ENCODE assay signal across 18 mouse cellular contexts in the genomic region with DNA sequence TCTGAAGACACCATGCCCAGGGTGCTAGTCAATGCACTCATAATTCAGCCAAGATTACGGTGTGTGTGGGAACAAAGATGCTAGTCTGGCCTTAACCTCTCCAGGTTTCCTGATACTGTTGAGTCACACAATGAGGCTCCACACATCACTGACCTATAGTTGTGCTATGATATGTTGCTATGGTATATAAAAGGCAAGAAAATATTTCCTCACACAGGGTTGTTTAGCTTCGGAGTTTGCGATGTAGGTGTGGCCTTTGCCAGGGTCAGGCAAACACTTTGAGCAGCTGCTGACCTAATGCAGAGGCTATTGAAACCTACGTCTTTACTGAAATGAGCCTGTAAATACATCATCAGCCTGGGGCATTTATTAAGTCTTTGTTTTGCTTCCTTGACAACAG.
DNase-seq lines count a peak whose midpoint lies in the region; ATAC-seq and TF ChIP-seq lines count a peak whose summit lies in the region.
"Had no signal": no experiment of that assay in that cellular context is flagged by ENCODE, and none has a peak within 500 bp of the region (broad histone marks: within the 10 kb centered on the region; RNA-seq: fewer than 3 reads in every experiment).

No protein-coding gene starts in this region.

- peak; percentile 38 for DNase-seq in intestine, embryonic 14.5 days (ENCODE audit: low spot score)
- peak; percentile 53 for DNase-seq in stomach, postnatal 0 days (ENCODE audit: low spot score)
- no peak for DNase-seq in cerebellum, postnatal 4 days (ENCODE audit: low spot score in 2 of 2)
- DNase-seq: adrenal gland, adult 2 months; adrenal gland, postnatal 10 days; adrenal gland, postnatal 25 days; cerebellum, adult 11 months; cerebellum, adult 18-20 months; cerebellum, adult 8-10 months; cerebellum, adult 9-11 months; cerebellum, postnatal 36 days had no signal

- no peak for TF ChIP-seq EP300 in stomach, postnatal 0 days (optimal IDR thresholded peaks at IDR 0.05)

- H3K36me3 ChIP-seq in intestine, embryonic 14.5 days (ENCODE audit: control insufficient read depth, insufficient read depth, low read length), result no peaks in the 10 kb centered on the region
- H3K36me3 ChIP-seq in intestine, embryonic 16.5 days (ENCODE audit: control insufficient read depth, insufficient read depth, low read length), result no peaks in the 10 kb centered on the region
- H3K36me3 ChIP-seq in midbrain, embryonic 12.5 days, result no peaks in the 10 kb centered on the region
- no peaks in the 10 kb centered on the region for H3K36me3 ChIP-seq in midbrain, embryonic 16.5 days (ENCODE audit: control insufficient read depth, insufficient read depth, low read length)
- H3K36me3 ChIP-seq in stomach, postnatal 0 days (ENCODE audit: control insufficient read depth, insufficient read depth, low read length), result no peaks in the 10 kb centered on the region
- H3K36me3 ChIP-seq: embryonic facial prominence, embryonic 12.5 days; forebrain, embryonic 15.5 days had no signal

- no peak overlapping the region for H3K4me2 ChIP-seq in intestine, embryonic 14.5 days (ENCODE audit: low read length)
- no peak overlapping the region for H3K4me2 ChIP-seq in intestine, embryonic 16.5 days (ENCODE audit: low read depth, low read length)
- no peak overlapping the region for H3K4me2 ChIP-seq in midbrain, embryonic 12.5 days (replicated peaks)
- H3K4me2 ChIP-seq in midbrain, embryonic 16.5 days (ENCODE audit: low read length), result no peak overlapping the region
- H3K4me2 ChIP-seq in stomach, postnatal 0 days (replicated peaks; ENCODE audit: low read depth), result no peak overlapping the region
- H3K4me2 ChIP-seq: embryonic facial prominence, embryonic 12.5 days; forebrain, embryonic 13.5 days; forebrain, embryonic 15.5 days had no signal

- H3K27me3 ChIP-seq in intestine, embryonic 14.5 days (replicated peaks; ENCODE audit: control insufficient read depth, insufficient read depth, low read length), result no peaks in the 10 kb centered on the region
- no peaks in the 10 kb centered on the region for H3K27me3 ChIP-seq in intestine, embryonic 16.5 days (replicated peaks; ENCODE audit: control insufficient read depth, insufficient read depth, low read length)
- H3K27me3 ChIP-seq in midbrain, embryonic 12.5 days, result no peaks in the 10 kb centered on the region
- no peaks in the 10 kb centered on the region for H3K27me3 ChIP-seq in midbrain, embryonic 16.5 days (ENCODE audit: control insufficient read depth, insufficient read depth, low read depth, low read length)
- no peaks in the 10 kb centered on the region for H3K27me3 ChIP-seq in stomach, postnatal 0 days (ENCODE audit: control insufficient read depth, insufficient read depth, low read length)
- H3K27me3 ChIP-seq: embryonic facial prominence, embryonic 12.5 days; forebrain, embryonic 13.5 days; forebrain, embryonic 15.5 days had no signal

- H3K4me3 ChIP-seq in intestine, embryonic 14.5 days (ENCODE audit: low read depth, low read length), result no peak overlapping the region
- H3K4me3 ChIP-seq in intestine, embryonic 16.5 days (ENCODE audit: low read length), result no peak overlapping the region
- no peak overlapping the region for H3K4me3 ChIP-seq in midbrain, embryonic 12.5 days
- no peak overlapping the region for H3K4me3 ChIP-seq in midbrain, embryonic 16.5 days (ENCODE audit: low read depth, low read length)
- no peak overlapping the region for H3K4me3 ChIP-seq in stomach, postnatal 0 days (ENCODE audit: low read depth, low read length)
- H3K4me3 ChIP-seq: embryonic facial prominence, embryonic 10.5 days; embryonic facial prominence, embryonic 12.5 days; forebrain, embryonic 13.5 days; forebrain, embryonic 15.5 days had no signal

- ATAC-seq in intestine, embryonic 14.5 days (replicated peaks; ENCODE audit: low FRiP score, low TSS enrichment, low read depth), result no peak
- no peak for ATAC-seq in intestine, embryonic 16.5 days
- no peak for ATAC-seq in midbrain, embryonic 12.5 days (ENCODE audit: low FRiP score, low read depth)
- no peak for ATAC-seq in midbrain, embryonic 16.5 days
- peak; percentile 97 for ATAC-seq in stomach, postnatal 0 days (ENCODE audit: low FRiP score, low TSS enrichment)
- ATAC-seq: forebrain, embryonic 13.5 days; forebrain, embryonic 15.5 days had no signal

- no peak overlapping the region for H3K27ac ChIP-seq in intestine, embryonic 14.5 days (ENCODE audit: low read depth)
- H3K27ac ChIP-seq in intestine, embryonic 16.5 days (ENCODE audit: low read length), result no peak overlapping the region
- 0 out of 2 replicates have a peak overlapping the region, but pooled peaks have one; percentile 52 for H3K27ac ChIP-seq in midbrain, embryonic 12.5 days (replicated peaks)
- H3K27ac ChIP-seq in midbrain, embryonic 16.5 days (ENCODE audit: low read length), result no peak overlapping the region
- H3K27ac ChIP-seq in stomach, postnatal 0 days (replicated peaks), result no peak overlapping the region
- H3K27ac ChIP-seq: forebrain, embryonic 15.5 days had no signal

- H3K4me1 ChIP-seq in intestine, embryonic 14.5 days (replicated peaks; ENCODE audit: control insufficient read depth, insufficient read depth, low read length), result no peaks in the 10 kb centered on the region
- H3K4me1 ChIP-seq in intestine, embryonic 16.5 days (ENCODE audit: control insufficient read depth, insufficient read depth, low read length), result no peaks in the 10 kb centered on the region
- peaks cover 11% of the 10 kb centered on the region for H3K4me1 ChIP-seq in midbrain, embryonic 12.5 days
- H3K4me1 ChIP-seq in midbrain, embryonic 16.5 days (ENCODE audit: control insufficient read depth, insufficient read depth, low read length), result peaks cover 5% of the 10 kb centered on the region
- H3K4me1 ChIP-seq in stomach, postnatal 0 days (replicated peaks; ENCODE audit: control insufficient read depth, insufficient read depth), result no peaks in the 10 kb centered on the region
- H3K4me1 ChIP-seq: embryonic facial prominence, embryonic 12.5 days had no signal

- H3K9me3 ChIP-seq in intestine, embryonic 14.5 days (ENCODE audit: control insufficient read depth, low read length), result no peaks in the 10 kb centered on the region
- no peaks in the 10 kb centered on the region for H3K9me3 ChIP-seq in intestine, embryonic 16.5 days (ENCODE audit: control insufficient read depth, low read length)
- peaks cover 2% of the 10 kb centered on the region; the same call in 1 of the 2 replicates for H3K9me3 ChIP-seq in midbrain, embryonic 12.5 days
- no peaks in the 10 kb centered on the region for H3K9me3 ChIP-seq in midbrain, embryonic 16.5 days (replicated peaks; ENCODE audit: control insufficient read depth, low read length, poor library complexity, severe bottlenecking)
- H3K9me3 ChIP-seq in stomach, postnatal 0 days (ENCODE audit: control insufficient read depth, low read length), result no peaks in the 10 kb centered on the region
- H3K9me3 ChIP-seq: embryonic facial prominence, embryonic 10.5 days; embryonic facial prominence, embryonic 12.5 days; forebrain, embryonic 13.5 days; forebrain, embryonic 15.5 days had no signal

- no peak for TF ChIP-seq CTCF in stomach, postnatal 0 days (IDR thresholded peaks at IDR 0.05; ENCODE audit: low read depth)

- H3K9ac ChIP-seq in intestine, embryonic 14.5 days (ENCODE audit: low read length), result no peak overlapping the region
- H3K9ac ChIP-seq in intestine, embryonic 16.5 days (ENCODE audit: low read depth, low read length), result no peak overlapping the region
- no peak overlapping the region for H3K9ac ChIP-seq in midbrain, embryonic 12.5 days (replicated peaks)
- H3K9ac ChIP-seq in midbrain, embryonic 16.5 days (ENCODE audit: low read depth, low read length), result no peak overlapping the region
- no peak overlapping the region for H3K9ac ChIP-seq in stomach, postnatal 0 days (ENCODE audit: low read length)
- H3K9ac ChIP-seq: embryonic facial prominence, embryonic 12.5 days; forebrain, embryonic 13.5 days; forebrain, embryonic 15.5 days had no signal

- WGBS in intestine, embryonic 14.5 days, result 63% methylated on average over 4 of the region's 4 CpGs
- 76% methylated on average over 4 of the region's 4 CpGs for WGBS in intestine, embryonic 16.5 days
- WGBS in midbrain, embryonic 12.5 days, result 83% methylated on average over 4 of the region's 4 CpGs
- 89% methylated on average over 4 of the region's 4 CpGs for WGBS in midbrain, embryonic 16.5 days
- 58% methylated on average over 4 of the region's 4 CpGs for WGBS in stomach, postnatal 0 days

Comparison
In these comparisons a context has a peak if more than half of its experiments do, and no peak if none do; other contexts are left out.
1. DNase-seq: peak in intestine, embryonic 14.5 days (single experiment) and stomach, postnatal 0 days (single experiment); none in cerebellum, postnatal 4 days (0 of 2).